Mouse (Mus musculus): ENCODE measurements around the gene Pum3.

GRCm38 (mm10) chr19:27426451-27426850 is 3.2 kb downstream of the Pum3 start:
- no peak for TF ChIP-seq CTCF (IDR thresholded peaks at IDR 0.05; ENCODE audit: borderline replicate concordance, control insufficient read depth, extremely low read depth, insufficient read depth, low read length, poor library complexity)
- TF ChIP-seq POLR2A (IDR thresholded peaks at IDR 0.05; ENCODE audit: control insufficient read depth, extremely low read depth, insufficient read depth, low read length, poor library complexity) = no peak
